Mouse (Mus musculus): ENCODE results near the gene Asprv1. TPM values are rescaled to one million over a fixed set of nuclear protein-coding genes. Genes with fewer than 3 reads are reported as not detected.
A peak's percentile ranks its signal among the peaks of the same experiment; 100 is the strongest.

Gene Asprv1
- 0.42 and 0.77 TPM in 2 replicates for polyA plus RNA-seq (2016; fragmentation: Nextera tagmentation; extraction: Ambion mirVana)

DNA sequence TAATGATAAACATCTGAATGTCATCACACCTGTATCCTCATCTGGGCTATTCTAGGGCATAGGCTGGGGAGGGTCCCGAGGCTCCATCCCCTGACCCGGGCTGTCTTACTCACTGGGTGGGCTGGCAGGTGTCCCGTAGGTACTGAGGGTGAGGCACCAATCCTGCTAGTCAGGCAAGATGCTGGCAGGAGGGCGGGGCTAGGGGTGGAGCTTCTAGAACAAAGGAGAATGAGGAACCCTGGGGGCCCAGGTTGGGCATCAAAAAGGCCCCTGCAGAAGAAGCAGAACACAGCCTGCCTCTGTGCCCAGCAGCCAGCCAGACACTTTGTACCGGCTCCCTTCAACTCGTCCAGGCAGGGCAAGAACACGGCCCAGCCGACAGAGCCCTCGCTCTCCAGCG lies at the start of gene Asprv1:
TSS of gene Asprv1 (plus strand) at position 219 of the 400 bp plus-strand sequence.
- H3K36me3 ChIP-seq = no peaks in the 10 kb centered on the region
- H3K9ac ChIP-seq = no peak within 1 kb of the TSS
- no peak within 1 kb of the TSS for H3K27ac ChIP-seq
- ATAC-seq (ENCODE audit: low FRiP score, low read depth) = no peak
- no peak within 1 kb of the TSS for H3K4me3 ChIP-seq
- no peaks in the 10 kb centered on the region for H3K9me3 ChIP-seq
- WGBS = 48% methylated on average over 10 of the region's 10 CpGs
- no peak within 1 kb of the TSS for H3K4me2 ChIP-seq (replicated peaks)
- H3K4me1 ChIP-seq = no peaks in the 10 kb centered on the region
- no peaks in the 10 kb centered on the region for H3K27me3 ChIP-seq (replicated peaks)

DNA sequence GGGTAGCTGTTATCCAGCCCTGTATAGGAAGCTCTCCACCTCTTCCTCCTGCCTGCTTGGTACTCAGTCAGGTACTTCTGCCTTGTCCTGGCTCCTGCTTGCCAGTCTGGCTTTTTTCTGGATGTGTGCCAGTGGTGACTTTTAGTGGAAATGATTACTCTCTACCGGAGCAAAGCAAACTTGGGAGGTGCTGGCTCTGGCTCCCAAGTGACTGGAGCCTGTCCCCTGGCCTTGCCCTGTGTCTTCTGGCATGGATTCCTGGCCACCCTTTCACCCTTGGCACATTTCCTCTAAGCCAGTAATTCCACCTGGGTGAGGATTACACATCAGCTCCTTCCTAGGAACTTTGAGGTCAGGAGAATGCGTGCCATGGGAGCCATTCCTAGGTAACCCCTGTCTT lies 49.6 kb upstream of the Asprv1 start:
- no peak for ATAC-seq (ENCODE audit: low FRiP score, low read depth)
- Histone ChIP-seq H3K4me1 (no peaks in the 10 kb centered on the region), H3K36me3 (no peaks in the 10 kb centered on the region), H3K27ac (no peak overlapping the region), H3K4me3 (no peak overlapping the region), H3K9me3 (no peaks in the 10 kb centered on the region), H3K4me2 (replicated peaks) (no peak overlapping the region), H3K27me3 (replicated peaks) (no peaks in the 10 kb centered on the region), H3K9ac (no peak overlapping the region)
- 92% methylated on average over 2 of the region's 2 CpGs for WGBS

DNA sequence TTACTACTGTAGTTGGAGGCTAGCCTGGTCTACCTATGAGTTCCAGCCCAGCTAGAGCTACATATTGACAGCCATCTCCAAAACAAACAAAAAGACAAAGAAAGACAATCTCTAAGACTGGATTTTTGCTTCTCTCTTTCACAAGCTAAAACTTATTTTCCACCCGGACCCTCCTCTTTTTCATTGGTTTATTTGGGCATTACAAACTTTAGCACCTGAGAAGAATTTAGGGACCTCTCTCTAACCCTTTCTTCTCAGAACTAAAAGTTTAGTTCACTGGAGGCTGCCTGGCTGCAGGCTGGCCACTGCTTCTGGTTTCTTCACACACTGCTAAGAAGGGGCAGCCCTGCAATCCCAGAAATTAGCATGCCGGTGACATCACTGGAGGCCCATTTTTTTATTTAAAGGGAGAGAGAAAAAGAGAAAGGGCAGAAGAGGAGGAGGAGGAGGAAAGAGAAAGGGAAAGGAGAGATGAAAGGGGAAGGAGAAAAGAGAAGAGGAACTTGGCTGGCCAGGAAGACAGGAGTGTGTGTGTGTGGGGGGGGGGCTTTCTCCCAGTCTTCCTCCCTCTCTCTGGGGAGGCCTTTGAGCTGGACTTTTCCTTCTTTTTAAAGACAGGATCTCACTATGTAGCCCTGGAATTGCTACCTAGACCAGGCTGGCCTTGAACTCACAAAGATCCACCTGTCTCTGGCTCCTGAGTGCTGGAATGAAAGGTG lies 48.7 kb upstream of the Asprv1 start:
- WGBS = 66% methylated on average over 2 of the region's 2 CpGs
- peaks cover 2% of the 10 kb centered on the region; the same call in 1 of the 2 replicates for H3K4me1 ChIP-seq
- H3K36me3 ChIP-seq = no peaks in the 10 kb centered on the region
- no peaks in the 10 kb centered on the region for H3K27me3 ChIP-seq (replicated peaks)
- no peaks in the 10 kb centered on the region for H3K9me3 ChIP-seq
- H3K27ac ChIP-seq = no peak overlapping the region
- no peak for ATAC-seq (ENCODE audit: low FRiP score, low read depth)
- H3K4me3 ChIP-seq = no peak overlapping the region
- H3K4me2 ChIP-seq (replicated peaks) = no peak overlapping the region
- H3K9ac ChIP-seq = peak overlapping the region; percentile 6; the same call in 1 of the 2 replicates

DNA sequence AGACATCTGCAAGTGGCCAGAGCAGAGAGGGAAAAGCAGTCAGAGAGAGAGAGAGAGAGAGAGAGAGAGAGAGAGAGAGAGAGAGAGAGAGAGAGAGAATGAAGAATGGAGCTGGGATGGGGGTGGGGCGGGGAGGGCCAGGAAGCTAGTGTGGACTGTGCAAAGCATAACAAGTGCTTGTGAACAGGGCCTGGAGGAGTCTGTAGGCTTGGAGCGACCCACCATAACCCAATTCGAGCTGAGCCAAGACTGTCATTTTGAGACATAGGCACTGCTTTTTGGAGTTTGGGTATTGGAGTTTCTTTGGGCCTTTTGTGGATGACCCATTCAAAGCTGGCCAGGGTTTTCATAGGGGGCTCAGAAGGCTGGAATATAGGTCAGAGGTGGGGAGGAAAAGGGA lies 48.0 kb upstream of the Asprv1 start:
- H3K4me1 ChIP-seq = peaks cover 9% of the 10 kb centered on the region
- H3K27me3 ChIP-seq (replicated peaks) = no peaks in the 10 kb centered on the region
- H3K36me3 ChIP-seq = no peaks in the 10 kb centered on the region
- H3K9me3 ChIP-seq = no peaks in the 10 kb centered on the region
- H3K4me2 ChIP-seq (replicated peaks) = no peak overlapping the region
- no peak for ATAC-seq (ENCODE audit: low FRiP score, low read depth)
- H3K9ac ChIP-seq = no peak overlapping the region
- WGBS = 87% methylated on average over 3 of the region's 3 CpGs
- H3K4me3 ChIP-seq = no peak overlapping the region
- no peak overlapping the region for H3K27ac ChIP-seq

DNA sequence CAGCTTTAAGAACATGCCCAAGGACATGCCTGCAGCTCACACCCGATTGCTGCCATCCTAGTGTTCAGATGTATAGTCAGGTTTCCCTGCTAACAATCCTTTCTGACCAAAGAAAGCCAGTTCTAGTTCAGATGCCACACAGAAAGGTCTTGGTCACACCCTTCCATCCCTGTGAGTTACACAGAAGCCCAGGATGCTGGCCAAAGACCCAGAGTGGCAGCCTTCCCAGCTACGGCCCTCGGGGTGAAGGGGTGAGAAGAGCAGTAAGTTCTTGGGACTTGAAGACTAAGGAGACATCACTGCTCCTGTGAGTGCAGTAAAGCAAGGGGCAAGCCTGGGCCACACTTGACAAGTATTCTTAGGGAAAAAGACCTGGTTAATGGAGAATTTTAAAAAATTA lies 44.8 kb upstream of the Asprv1 start:
- no peak overlapping the region for H3K9ac ChIP-seq
- H3K4me1 ChIP-seq = peaks cover 11% of the 10 kb centered on the region
- no peaks in the 10 kb centered on the region for H3K9me3 ChIP-seq
- WGBS = 92% methylated on average over 3 of the region's 3 CpGs
- no peak overlapping the region for H3K4me2 ChIP-seq (replicated peaks)
- H3K4me3 ChIP-seq = no peak overlapping the region
- no peak overlapping the region for H3K27ac ChIP-seq
- no peak for ATAC-seq (ENCODE audit: low FRiP score, low read depth)
- no peaks in the 10 kb centered on the region for H3K27me3 ChIP-seq (replicated peaks)
- no peaks in the 10 kb centered on the region for H3K36me3 ChIP-seq

DNA sequence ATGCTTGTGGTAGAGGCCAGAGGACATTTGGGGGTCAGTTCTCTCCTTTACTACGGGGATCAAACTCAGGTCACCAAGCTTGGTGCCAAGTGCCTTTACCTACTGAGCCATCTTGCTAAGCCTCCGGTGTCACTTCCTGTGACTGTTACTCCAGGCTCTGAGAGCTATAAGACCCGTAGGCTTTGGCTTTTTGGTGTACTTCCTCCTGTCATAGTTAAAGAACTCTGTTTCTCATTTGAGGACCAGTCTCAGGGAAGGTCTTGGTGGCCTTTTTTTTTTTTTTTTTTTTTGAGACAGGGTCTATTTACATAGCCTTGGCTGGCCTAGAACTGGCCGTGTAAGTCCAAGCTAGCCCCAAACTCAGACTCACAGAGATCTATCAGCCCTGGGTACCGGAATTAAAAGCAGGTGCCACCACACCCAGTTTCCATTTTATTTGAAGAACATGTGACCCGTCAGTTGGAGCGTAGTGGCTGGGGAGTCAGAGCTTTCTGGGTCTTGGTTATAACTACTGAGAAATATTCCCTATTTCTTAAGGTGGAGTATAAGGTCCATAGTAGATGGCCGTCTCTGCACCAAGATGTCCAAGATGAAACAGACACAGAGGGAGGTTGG lies 44.3 kb upstream of the Asprv1 start:
- Histone ChIP-seq H3K4me3 (no peak overlapping the region), H3K9me3 (no peaks in the 10 kb centered on the region), H3K4me1 (peaks cover 11% of the 10 kb centered on the region), H3K4me2 (replicated peaks) (no peak overlapping the region), H3K27ac (no peak overlapping the region), H3K9ac (no peak overlapping the region), H3K27me3 (replicated peaks) (no peaks in the 10 kb centered on the region), H3K36me3 (no peaks in the 10 kb centered on the region)
- ATAC-seq (ENCODE audit: low FRiP score, low read depth) = no peak
- WGBS = 92% methylated on average over 8 of the region's 8 CpGs

DNA sequence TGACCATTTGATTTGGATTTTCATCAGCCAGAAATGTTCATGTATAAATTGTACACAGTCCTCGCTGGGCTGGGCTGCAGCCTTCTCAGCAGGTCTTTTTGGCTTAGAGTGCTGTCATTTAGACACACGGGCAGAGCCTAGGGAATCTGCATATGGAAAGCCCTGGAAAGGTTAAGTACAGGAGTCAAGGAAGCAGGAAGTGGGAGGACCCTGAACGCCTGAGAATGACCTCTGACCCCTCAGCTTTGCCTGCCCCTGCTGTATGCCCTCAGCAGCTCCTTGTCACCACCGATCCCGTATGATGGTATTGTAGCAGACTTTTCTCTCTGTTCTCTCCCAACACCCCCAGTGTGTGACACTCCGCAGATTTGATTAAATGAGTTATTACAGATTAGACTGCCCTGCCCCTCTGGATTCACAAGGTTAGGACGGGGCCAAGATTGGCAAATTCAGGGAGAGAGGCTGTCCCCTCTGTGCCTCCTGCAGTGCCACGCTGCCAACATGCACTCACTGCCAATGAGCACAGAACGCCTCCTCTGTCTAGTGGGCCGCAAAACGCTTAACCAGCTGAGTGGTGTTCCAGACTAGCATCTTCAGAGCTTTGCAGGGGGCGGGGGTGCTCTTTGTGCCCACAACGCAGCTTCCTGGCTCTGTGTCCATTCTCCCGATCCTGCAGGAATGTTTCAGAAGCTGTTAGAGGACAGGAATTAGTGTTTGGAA lies 43.5 kb upstream of the Asprv1 start:
- Histone ChIP-seq H3K4me1 (peaks cover 11% of the 10 kb centered on the region), H3K4me2 (replicated peaks) (peak overlapping the region; percentile 49), H3K4me3 (peak overlapping the region; percentile 21), H3K9me3 (no peaks in the 10 kb centered on the region), H3K27ac (peak overlapping the region; percentile 9), H3K9ac (peak overlapping the region; percentile 35; the same call in 1 of the 2 replicates), H3K27me3 (replicated peaks) (no peaks in the 10 kb centered on the region), H3K36me3 (no peaks in the 10 kb centered on the region)
- WGBS = 36% methylated on average over 14 of the region's 14 CpGs
- peak; percentile 54; the same call in 1 of the 2 replicates for ATAC-seq (ENCODE audit: low FRiP score, low read depth)

DNA sequence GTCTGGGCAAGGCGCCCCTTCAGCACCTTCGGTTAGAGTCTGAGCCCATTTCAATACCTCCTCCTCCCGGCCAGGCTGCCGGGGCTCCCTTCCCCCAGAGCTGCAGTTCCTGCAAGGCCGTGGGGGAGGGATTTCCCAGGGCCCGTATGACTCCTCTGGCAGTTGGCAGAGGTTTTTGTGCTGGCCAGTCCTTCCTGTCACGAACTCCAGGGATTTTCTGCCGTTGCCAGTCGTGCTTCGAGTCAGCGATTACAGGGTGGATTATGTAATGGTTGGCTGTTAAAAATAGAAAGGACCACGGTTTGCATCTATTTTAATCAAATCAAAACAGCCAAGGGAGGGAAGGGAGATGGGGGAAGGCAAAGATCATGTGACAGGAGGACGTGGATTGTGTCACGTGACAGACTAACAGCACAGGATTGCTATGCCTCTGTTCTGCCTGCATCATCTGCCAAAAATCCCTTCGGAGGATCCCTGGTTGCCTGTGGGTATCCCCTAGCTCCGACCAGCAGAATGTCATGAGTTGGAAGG lies 42.8 kb upstream of the Asprv1 start:
- H3K9ac ChIP-seq = peak overlapping the region; percentile 35; the same call in 1 of the 2 replicates
- peak overlapping the region; percentile 9 for H3K27ac ChIP-seq
- ATAC-seq (ENCODE audit: low FRiP score, low read depth) = peak; percentile 80; the same call in 1 of the 2 replicates
- peak overlapping the region; percentile 49 for H3K4me2 ChIP-seq (replicated peaks)
- H3K27me3 ChIP-seq (replicated peaks) = no peaks in the 10 kb centered on the region
- no peaks in the 10 kb centered on the region for H3K9me3 ChIP-seq
- H3K4me3 ChIP-seq = peak overlapping the region; percentile 21
- peaks cover 11% of the 10 kb centered on the region for H3K4me1 ChIP-seq
- WGBS = 23% methylated on average over 16 of the region's 16 CpGs
- no peaks in the 10 kb centered on the region for H3K36me3 ChIP-seq

DNA sequence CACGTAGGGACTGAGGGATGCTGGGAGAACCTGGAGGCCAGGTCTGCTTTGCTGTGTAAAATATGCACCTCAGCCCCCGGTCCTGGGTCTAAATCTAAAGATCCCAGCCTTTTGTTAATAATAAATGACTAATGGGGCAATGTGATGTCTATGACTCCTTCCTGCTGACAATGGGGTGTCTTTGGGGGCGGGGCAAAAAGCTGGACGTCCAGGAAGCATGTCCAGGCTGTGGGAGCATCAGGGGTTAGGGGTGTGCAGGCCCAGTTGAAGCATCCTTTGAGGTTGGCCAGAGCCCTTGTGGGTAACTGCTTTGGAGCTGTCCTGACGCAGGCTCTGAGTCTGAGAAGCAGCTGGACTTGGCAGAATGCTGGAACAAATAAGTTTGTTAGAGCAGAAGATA lies 41.9 kb upstream of the Asprv1 start:
- H3K27ac ChIP-seq = no peak overlapping the region
- no peak for ATAC-seq (ENCODE audit: low FRiP score, low read depth)
- 73% methylated on average over 5 of the region's 5 CpGs for WGBS

DNA sequence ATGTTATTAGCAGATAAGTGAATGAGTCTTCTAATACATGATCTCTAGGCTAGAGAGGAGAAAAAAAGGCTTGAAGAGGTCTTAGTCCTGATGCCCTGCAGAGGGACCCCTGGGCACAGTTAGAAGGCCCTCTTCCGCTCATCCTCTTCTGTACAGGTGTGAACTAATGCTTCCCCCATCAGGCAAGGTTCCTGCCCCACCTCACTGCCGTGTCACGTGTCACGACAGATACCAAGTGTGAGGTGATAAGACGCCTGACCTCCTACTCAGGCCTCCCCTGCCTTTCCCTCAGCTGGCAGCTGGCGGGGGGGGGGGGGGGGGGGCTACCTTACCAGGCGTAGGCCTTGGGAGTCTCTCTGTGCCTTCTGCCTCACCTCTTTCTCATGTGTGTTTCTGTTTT lies 39.5 kb upstream of the Asprv1 start:
- no peak overlapping the region for H3K27ac ChIP-seq
- H3K4me2 ChIP-seq (replicated peaks) = no peak overlapping the region
- no peak overlapping the region for H3K9ac ChIP-seq
- no peaks in the 10 kb centered on the region for H3K36me3 ChIP-seq
- 80% methylated on average over 7 of the region's 7 CpGs for WGBS
- no peak overlapping the region for H3K4me3 ChIP-seq
- H3K4me1 ChIP-seq = peaks cover 11% of the 10 kb centered on the region
- no peaks in the 10 kb centered on the region for H3K27me3 ChIP-seq (replicated peaks)
- H3K9me3 ChIP-seq = no peaks in the 10 kb centered on the region
- ATAC-seq (ENCODE audit: low FRiP score, low read depth) = no peak

More for the DNA sequence above, 41.9 kb upstream of the Asprv1 start:
- Histone ChIP-seq H3K9me3 (no peaks in the 10 kb centered on the region), H3K36me3 (no peaks in the 10 kb centered on the region), H3K4me2 (replicated peaks) (no peak overlapping the region), H3K27me3 (replicated peaks) (no peaks in the 10 kb centered on the region), H3K4me1 (peaks cover 11% of the 10 kb centered on the region), H3K9ac (no peak overlapping the region), H3K4me3 (no peak overlapping the region)

DNA sequence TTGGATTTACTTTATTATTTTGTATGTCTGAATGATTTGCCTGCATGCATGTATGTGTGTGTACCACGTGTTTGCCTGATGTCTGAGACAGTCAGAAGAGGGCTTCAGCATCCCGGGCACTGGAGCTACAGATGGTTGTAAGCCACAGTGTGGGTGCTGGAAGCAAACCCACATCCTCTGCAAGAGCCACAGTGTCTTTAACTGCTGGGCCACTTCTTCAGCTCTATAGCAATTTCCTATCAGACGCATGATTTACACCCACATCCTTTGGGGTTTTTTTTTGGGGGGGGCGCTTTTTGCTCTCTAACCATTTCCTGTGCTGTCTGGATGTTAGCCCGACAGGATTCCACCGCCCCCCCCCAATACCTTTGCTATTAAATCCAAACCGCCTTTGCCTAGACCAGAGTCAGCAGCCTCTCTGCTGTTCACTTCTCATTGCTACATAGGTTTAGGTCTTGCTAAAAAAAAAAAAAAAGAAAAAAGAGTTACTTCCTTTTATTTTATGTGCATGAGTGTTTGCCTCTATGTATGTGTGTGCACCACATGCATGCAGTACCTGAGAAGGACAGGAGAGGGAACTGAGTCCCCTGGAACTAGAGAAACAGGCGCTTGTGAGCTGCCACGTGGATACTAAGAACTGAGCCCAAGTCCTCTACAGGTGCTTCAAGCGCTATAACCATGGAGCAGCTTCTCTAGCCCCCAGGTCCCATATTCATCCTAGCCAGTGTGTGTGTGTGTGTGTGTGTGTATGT lies 34.6 kb upstream of the Asprv1 start:
- Histone ChIP-seq H3K4me1 (no peaks in the 10 kb centered on the region), H3K27ac (no peak overlapping the region), H3K9ac (no peak overlapping the region), H3K9me3 (no peaks in the 10 kb centered on the region), H3K4me3 (no peak overlapping the region), H3K27me3 (replicated peaks) (no peaks in the 10 kb centered on the region), H3K4me2 (replicated peaks) (no peak overlapping the region), H3K36me3 (no peaks in the 10 kb centered on the region)
- ATAC-seq (ENCODE audit: low FRiP score, low read depth) = no peak
- WGBS = 89% methylated on average over 10 of the region's 10 CpGs

Data from neural tube, embryonic 12.5 days (tissue).